Mouse (Mus musculus): ENCODE measurements around the gene Rab21.

The Rab21 gene

DNA sequence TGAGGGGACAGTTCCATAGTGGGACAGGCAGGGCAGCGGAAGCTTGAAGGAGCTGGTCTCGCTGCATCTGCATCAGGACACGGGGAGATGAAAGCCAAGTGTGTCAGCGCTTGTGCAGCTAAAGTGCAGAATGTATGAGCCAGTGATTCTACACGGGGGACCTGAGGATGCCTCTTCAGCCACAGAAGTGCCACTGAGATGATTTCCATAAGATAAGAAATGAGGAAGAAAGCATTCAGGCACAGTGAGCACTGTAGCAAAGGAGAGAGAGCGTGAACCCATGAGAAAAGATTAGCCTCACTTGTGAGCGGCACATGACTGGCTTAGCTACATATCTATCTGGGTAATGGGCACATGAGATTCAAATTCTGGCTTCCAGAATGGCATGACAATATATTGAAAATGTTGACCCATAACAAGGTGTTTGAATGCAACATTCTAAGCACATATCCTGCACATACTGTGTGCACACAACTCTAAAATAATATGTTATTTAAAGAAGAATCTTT lies 24.5 kb upstream of the Rab21 start:
- TF ChIP-seq GATA4 (IDR thresholded peaks at IDR 0.05; ENCODE audit: insufficient replicate concordance, low read length), result no peak

DNA sequence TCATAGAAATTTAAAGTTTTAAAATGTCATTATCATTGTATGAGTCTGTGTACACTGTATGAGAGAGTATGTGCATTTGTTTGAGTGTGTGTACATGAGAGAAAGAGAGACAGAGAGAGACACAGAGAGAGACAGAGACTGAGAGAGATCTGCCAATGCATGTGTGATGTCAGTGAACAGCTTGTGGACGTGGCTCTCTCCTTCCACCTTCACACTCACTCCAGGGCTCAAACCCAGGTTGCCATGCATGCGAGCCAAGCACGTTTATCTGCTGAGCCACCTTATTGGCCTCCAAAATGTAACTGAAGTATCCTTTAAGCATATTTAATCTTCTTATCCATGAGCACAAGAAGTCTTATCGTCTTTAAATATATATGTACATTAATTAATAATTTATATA lies 21.5 kb upstream of the Rab21 start:
- TF ChIP-seq GATA4 (IDR thresholded peaks at IDR 0.05; ENCODE audit: insufficient replicate concordance, low read length), result no peak

DNA sequence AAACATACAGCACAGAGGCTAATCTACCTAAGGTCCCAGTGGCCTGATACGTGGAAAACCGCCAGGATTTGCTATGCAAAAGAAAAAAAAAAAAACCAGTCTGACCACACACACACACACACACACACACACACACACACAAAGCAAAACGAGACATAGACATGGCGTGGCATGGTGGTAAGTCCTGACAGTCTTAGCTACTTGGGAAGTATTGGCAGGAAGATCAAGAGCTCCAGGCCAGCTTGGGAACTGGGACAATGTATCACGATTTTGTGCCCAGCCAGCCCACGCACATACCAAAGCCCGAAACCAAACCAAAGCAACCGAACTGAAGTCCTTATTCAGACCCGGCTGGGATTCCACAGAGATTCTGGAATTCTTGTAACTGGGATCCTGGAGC lies 18.1 kb upstream of the Rab21 start:
- TF ChIP-seq GATA4 (IDR thresholded peaks at IDR 0.05; ENCODE audit: insufficient replicate concordance, low read length), result no peak

DNA sequence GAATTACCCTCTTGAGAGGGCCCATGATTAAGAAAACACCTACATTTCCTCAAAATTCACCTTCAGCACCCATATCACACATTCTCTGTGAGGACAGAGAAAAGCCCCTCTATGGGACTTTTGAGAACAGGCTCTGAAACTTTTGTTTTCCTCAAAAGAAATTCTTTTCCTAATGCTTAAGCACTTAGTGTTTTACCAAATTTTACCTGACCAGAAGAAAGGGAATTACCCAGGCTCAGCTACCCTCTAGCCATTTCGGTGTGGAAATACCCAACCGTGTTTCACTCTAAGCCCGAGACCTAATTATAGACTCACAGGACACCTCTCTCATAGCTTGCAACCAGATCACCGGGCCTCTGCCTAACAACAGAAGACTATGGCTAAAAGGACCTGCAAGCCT lies 17.6 kb upstream of the Rab21 start:
- no peak for TF ChIP-seq GATA4 (IDR thresholded peaks at IDR 0.05; ENCODE audit: insufficient replicate concordance, low read length)

DNA sequence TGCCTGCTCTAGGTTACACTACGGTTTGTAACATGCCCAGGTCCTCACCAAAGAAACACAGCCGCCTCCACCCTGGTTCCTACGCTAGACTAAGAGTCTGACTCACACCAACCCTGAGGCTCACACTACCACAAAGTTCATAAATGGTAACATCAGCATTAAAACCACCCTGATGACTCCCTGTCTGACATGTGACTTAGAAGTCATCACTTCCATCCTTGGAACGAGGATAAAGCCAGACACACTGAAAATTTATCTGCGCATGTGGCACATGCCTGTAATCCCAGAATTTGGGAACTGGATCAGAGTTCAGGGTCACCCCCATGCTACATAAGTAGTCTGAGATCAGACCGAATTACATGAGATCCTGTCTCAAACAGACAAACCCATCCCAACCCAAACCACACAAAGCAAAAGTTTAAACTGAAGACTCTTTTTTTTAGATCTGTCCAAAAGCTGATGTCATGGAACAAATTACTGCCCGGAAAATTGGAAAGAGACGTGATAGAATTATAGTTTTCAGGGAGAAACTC lies 17.1 kb upstream of the Rab21 start:
- TF ChIP-seq GATA4 (IDR thresholded peaks at IDR 0.05; ENCODE audit: insufficient replicate concordance, low read length), result no peak

DNA sequence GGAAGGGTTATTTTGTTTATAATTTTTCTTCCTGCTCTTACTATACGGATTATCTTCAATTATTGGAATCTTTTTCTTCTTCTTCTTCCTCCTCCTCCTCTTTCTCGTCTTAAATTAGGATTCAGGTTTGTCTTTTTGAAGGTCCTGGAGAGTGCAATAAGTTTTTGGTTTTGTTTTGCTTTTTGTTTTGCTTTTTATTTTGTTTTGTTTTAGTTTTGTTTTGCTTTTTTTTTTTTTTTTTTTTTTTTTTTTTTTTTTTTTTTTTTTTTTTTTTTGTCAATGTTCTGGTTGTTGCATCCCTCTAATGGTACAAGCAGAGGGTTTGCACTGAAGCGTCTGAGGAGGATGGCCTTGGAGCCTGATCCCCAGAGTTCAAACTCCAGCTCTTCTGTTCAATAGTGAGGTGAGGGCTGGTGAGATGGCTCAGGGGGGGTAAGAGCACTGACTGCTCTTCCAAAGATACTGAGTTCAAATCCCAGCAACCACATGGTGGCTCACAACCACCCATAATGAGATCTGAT lies 13.7 kb upstream of the Rab21 start:
- TF ChIP-seq GATA4 (IDR thresholded peaks at IDR 0.05; ENCODE audit: insufficient replicate concordance, low read length), result no peak

DNA sequence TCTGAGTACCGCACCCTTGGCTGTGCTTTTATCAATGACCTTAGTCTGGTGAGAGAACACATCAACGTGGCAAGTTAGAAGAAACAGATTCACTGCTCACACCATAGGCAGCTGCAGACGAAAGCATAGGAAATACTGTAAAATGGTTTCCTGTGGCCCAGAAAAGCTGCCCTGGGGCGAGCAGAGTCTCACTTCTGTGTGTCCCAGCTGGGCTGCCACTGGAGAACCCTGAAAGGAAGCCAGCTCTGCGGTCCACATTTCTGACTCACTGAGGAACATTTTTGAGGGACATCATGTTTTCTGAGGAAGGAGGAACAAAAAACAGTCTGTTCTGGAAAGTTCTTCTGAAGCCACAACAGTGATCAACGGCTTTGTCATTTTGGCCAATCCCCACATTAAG lies 13.1 kb upstream of the Rab21 start:
- no peak for TF ChIP-seq GATA4 (IDR thresholded peaks at IDR 0.05; ENCODE audit: insufficient replicate concordance, low read length)

DNA sequence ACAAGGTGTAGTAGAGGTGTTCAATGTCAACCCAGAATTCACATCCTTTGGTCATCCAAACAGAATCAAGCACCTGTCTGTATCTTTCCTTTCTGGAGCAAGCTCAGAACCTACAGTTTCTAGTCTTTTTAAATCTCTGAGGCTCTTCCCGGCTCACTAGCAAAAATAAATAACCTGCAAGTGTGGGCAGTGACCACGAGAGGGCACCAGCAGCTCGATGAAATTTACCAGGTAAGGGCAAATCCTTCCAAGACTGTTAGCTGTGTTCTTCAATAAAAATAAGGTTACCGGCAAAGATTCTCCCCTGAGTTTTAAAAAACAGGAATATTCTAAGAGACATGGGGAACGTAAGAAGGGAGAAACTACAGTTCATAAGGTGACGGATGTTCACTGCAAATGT lies 7.9 kb upstream of the Rab21 start:
- TF ChIP-seq GATA4 (IDR thresholded peaks at IDR 0.05; ENCODE audit: insufficient replicate concordance, low read length), result no peak

DNA sequence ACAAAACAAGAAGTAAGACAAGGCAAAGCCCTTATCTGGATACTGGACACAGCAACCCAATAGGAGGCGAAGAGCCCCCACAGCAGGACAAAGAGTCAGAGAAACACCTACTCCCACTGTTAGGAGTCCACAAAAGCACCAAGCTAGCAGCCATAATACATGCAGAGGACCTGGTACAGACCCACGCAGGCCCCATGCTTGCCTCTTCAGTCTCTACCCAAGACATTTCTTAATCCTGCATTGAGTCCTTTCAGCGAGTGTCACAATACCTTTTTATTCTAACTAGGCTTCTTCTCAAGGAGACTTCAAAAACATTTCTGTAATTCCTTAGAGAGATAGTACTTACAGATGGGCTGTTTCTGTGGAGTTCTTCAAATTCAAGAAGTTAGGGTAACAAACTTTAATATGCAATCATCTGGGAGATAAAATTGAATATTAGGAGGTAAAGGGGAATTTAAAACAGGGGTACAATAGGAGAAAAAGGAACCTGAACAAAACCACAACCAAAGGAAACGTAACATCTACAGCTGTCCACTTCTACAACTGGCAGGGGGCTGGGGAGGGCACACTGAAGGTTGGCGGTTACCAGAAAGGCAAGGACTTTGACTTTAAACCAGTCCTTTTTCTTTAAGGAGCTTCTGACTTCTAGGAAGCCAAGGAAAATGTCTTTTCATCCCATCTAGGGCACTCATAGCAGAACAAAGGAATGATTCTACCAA lies 6.1 kb upstream of the Rab21 start:
- no peak for TF ChIP-seq GATA4 (IDR thresholded peaks at IDR 0.05; ENCODE audit: insufficient replicate concordance, low read length)

DNA sequence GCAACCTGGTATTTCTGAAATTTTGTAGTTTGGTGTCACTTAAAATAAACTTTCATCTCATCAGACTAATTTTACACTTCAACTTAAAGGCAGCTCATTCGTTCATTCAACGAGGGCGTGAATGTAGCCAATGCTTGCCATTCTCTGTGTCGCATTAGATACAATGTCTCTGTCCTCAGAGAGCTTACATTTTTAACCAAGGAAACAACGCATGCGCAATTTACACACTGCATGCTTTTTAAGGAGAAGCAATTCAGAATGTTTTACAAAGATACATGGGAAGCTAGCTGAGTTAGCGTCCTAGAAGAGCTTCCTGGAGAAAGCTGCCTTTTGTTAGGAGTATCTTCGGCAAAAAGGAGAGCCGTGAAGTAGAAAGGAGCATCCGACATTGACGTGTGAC lies 919 bp upstream of the Rab21 start:
- TF ChIP-seq GATA4 (IDR thresholded peaks at IDR 0.05; ENCODE audit: insufficient replicate concordance, low read length), result no peak

DNA sequence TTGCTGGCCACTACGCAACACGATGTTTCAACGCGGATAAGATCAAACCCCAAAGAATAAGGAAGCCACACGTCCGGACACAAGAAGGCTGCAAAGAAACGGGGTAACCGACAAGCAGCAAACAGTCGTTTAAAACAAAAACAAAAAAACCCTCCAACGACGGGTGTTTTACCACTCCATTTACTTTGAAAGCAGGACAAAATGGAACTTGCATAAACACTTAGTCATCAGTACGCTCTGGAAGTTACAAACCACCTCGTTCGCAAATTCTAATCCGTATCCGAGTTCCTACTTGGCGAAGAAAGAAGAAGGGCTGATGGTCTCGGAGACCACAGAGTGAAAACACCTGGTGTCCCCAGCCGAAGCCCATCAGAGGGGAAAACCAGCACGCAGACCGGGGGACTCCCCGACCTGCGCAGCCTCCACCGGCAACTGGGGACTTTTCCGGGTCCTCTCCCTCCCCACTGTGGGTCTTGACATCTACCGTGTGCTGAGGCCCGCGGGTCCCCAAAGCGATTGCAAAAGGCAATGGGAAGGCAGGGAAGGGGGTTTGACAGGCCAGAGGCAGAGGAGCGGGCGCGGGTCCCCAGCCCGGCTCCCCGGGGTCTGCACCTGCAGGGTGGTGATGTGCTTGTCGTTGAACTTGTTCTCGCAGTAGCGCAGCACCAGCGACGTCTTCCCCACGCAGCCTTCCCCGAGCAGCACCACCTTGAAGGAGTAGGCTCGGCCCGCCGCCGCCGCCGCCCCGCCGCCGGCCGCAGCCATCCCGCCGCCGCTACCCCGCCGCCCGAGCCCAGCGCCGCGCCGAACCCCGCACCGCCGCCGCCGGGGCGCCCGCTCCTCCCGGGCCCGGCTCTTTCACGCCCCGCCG lies 577 bp downstream of the Rab21 start:
- no peak for TF ChIP-seq GATA4 (IDR thresholded peaks at IDR 0.05; ENCODE audit: insufficient replicate concordance, low read length)

DNA sequence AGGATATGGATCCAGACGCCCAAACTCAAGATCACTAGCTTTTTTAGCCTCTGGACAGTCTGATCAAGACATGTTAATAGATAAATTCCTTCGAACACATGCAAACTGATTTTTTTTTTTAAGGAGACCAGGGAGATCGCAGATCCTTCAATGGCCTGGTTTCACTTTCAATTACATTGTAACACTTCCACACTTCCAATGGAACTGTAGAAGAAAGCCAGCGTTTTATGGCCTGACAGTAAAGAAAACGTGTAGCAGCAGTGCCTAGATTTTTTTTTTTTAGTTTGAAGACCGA lies 1.2 kb downstream of the Rab21 start:
- TF ChIP-seq GATA4 (IDR thresholded peaks at IDR 0.05; ENCODE audit: insufficient replicate concordance, low read length), result no peak

DNA sequence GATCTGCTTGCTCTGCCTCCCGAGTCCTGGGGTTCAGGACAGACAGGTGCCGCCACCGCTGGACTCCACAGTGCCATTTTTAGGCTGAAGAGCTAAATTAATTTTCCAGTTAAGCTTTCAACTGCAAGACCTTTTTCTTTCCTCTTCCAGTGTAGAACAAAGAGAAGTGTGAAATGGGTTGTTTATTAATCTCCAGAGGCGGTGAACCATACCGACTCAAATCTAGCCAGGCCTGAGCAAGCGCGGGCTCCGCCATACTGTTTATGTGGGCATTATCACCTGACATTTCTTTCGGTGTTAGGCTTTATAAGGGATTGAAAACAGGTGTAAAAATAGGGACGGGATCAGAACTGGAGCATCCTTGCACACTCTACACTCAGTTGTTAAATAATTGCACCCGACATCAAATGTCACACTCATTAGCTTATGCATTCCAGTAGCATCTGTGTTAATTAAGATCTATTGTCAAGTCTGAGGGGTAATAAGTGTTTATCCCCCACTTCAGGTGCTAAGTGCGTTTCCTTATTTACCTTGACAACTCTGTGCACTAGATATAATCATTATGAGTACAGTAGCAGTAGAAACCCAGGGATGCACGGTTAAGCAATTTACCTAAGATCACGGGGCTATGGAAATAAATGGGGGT lies 1.6 kb downstream of the Rab21 start:
- TF ChIP-seq GATA4 (IDR thresholded peaks at IDR 0.05; ENCODE audit: insufficient replicate concordance, low read length), result no peak

DNA sequence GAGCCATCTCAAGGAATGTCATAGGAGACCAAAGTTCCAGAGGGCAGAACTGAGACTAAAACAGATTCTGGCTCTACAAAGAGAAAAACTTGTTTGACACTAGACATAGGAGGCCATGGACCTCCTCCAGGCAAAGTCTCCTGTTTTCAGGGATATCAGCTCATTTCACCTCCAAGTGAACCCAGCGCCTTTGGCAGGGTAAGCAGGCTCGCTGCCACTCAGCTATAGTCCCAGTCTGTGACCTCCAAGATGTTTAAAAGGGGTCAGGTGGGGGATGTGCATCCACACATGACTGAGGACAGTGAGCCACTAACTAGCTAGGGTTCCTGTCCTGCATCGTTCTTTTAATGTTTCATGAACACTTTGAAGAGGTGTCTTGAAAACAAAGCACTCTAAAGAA lies 2.7 kb downstream of the Rab21 start:
- no peak for TF ChIP-seq GATA4 (IDR thresholded peaks at IDR 0.05; ENCODE audit: insufficient replicate concordance, low read length)

DNA sequence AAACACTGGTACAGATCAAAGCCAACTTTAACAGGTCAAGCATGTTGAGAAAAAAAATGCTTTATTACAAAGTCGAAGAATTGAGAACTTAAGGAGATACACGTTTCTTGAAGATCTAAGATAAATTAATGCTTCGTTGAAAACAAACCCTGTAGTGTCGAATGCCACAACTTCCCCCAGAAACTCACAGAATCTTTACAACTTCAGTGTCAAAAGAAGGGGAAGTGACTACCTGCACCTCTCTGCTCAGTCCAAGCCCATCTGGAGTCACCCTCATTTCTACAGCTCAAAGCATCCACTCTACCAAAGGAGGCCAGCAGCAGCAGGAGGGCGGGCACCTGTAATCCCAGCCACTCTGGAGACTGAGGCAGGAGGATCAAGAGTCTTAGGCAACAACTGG lies 3.2 kb downstream of the Rab21 start:
- no peak for TF ChIP-seq GATA4 (IDR thresholded peaks at IDR 0.05; ENCODE audit: insufficient replicate concordance, low read length)

All from liver, adult (tissue).